Mouse (Mus musculus) midbrain, embryonic 13.5 days (tissue): ENCODE results near the gene Rhobtb3. TPM values are rescaled to one million over a fixed set of nuclear protein-coding genes. Genes with fewer than 3 reads are reported as not detected.
A peak's percentile ranks its signal among the peaks of the same experiment; 100 is the strongest.

ENCODE experiments used
- ATAC-seq: fragments of 200-750 bp; cut with Nextera tagmentation; 2 replicates; pipeline ENCODE4 v1.8.0; 2017; ENCODE audit warnings: mild to moderate bottlenecking, moderate TSS enrichment, moderate library complexity
- H3K27ac ChIP-seq: fragments of 300-500 bp; sonication (generic); 2 replicates; pipeline ENCODE4 v1.5.1; 2015; ENCODE audit warnings: inconsistent platforms, mild to moderate bottlenecking, moderate library complexity
- H3K27me3 ChIP-seq: fragments of 300-500 bp; sonication (generic); 2 replicates; pipeline ENCODE4 v1.6.1; 2015; ENCODE audit warnings: mild to moderate bottlenecking, inconsistent platforms
- H3K36me3 ChIP-seq: fragments of 300-500 bp; sonication (generic); 2 replicates; pipeline ENCODE4 v1.6.1; 2015; ENCODE audit warnings: mild to moderate bottlenecking, inconsistent platforms
- H3K4me1 ChIP-seq: fragments of 300-500 bp; sonication (generic); replicated peaks from 2 replicates; pipeline ENCODE4 v1.6.1; 2015; ENCODE audit warnings: inconsistent platforms
- H3K4me2 ChIP-seq: fragments of 300-500 bp; sonication (generic); replicated peaks from 2 replicates; pipeline ENCODE4 v1.6.1; 2015; ENCODE audit warnings: moderate library complexity, mild to moderate bottlenecking, inconsistent platforms
- H3K4me3 ChIP-seq: fragments of 300-500 bp; sonication (generic); replicated peaks from 2 replicates; pipeline ENCODE4 v1.5.1; 2015; ENCODE audit warnings: mild to moderate bottlenecking, inconsistent platforms
- H3K9ac ChIP-seq: fragments of 300-500 bp; sonication (generic); replicated peaks from 2 replicates; pipeline ENCODE4 v1.6.1; 2015; ENCODE audit warnings: mild to moderate bottlenecking, inconsistent platforms
- H3K9me3 ChIP-seq: fragments of 300-500 bp; sonication (generic); 2 replicates; pipeline ENCODE4 v1.6.1; 2016; ENCODE audit warnings: mild to moderate bottlenecking, inconsistent platforms
- WGBS: fragments of 180-500 bp; shearing (Covaris S2); methylation state at CpG from one replicate; pipeline ENCODE4 v1.1.7; 2015; 5-methylcytosine and 5-hydroxymethylcytosine counted together
- polyA plus RNA-seq: library from polyadenylated mRNA; unstranded; fragments of >200 nt; fragmentation: Nextera tagmentation; extraction: Ambion mirVana; gene quantifications from 2 replicates; pipeline ENCODE4 v1.2.1, GENCODE M21; 2015

The Rhobtb3 gene
- polyA plus RNA-seq = 31.5 and 32.9 TPM in 2 replicates

DNA sequence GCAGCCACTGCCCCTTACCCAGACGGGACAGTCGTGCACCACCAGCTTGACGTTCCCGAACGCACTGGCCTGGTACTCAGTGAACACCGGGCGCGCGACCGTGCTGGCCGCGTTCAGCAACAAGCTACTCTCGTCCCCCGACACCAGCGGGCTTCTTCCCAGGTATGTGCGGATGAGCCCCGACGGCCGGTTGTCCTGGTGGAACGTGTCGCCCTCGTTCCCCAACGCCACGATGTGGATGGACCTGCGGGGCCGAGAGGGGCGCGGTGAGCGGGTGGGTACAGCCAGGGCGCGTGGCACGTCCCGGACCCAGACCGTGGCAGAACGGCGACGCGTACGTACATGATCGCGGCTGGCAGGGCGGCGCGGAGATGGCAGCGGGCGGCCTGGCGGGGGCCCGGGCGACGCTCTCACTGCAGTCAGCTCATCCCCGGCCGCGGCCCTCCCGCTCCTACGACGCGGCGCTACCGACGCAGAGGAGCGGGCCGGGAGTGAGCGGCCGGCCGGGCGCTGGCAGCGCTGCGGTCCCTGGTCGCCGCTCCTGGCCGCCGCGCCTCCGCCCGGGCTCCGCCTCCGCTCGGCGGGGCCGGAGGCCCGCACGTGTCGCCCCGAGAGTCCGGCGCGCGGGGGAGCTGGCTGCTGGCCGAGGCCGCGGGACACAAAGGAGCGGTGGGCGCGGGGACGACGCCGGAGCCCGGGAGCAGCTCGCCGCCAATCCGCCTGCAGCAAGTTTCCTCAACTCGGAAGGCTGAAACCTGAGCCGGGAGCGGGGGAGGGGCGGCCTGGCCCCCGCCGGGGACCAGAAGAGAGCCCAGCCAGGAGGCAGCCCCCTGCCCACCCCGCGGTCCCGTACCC, at the start of gene Rhobtb3:
Gene Rhobtb3, minus strand, starts transcription at position 737 of the 855 bp plus-strand sequence.
- Histone ChIP-seq H3K9ac (peak within 1 kb of the TSS; percentile 94), H3K4me2 (peak within 1 kb of the TSS; percentile 69), H3K9me3 (no peaks in the 10 kb centered on the region), H3K27ac (peak within 1 kb of the TSS; percentile 99), H3K4me1 (peaks cover 18% of the 10 kb centered on the region), H3K36me3 (peaks cover 9% of the 10 kb centered on the region), H3K27me3 (no peaks in the 10 kb centered on the region), H3K4me3 (peak within 1 kb of the TSS; percentile 78)
- peak; percentile 92 for ATAC-seq
- WGBS = under 1% methylated on average over 87 of the region's 110 CpGs

DNA sequence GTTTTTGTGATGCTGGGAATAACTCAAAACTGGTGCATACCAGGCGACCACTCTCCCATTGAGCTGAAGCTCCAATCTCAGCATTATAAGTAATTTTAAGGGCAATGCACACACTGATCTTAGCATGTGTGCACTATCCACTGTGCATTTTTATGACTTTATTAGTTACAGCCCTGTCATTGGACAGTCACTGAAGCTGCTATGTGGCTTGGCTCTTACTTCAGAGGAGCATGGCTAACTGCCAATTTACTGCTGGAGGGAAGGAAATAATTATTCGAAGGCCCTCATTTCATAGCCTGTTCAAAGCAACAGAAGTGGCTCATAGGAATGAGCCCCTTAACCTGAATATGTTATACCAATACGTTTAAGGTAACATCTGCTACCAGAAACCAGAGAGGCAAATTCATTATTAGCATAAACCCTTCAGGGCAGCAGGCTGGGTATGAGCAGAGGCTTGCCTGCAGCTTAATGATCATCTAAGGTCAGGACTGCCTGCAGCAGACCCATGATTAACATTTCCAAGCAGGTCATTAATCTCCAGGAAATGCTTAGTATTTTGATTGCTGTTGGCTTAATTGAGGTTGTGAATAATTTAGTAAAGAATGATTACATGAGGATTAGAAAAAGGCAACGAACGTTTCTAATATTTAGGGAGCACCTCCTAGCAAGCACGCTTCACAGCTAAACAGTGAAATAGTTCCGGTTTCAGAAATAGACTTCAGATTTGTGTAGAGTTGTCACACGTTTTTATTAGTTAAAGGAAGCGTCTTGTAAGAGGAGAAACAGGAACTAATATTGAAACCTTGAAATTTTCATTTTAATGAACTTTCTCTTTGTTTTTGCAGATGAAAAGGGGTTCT, 48.7 kb upstream of the Rhobtb3 start:
- H3K4me2 ChIP-seq = no peak overlapping the region
- H3K4me1 ChIP-seq = 0 out of 2 replicates have a peak, but pooled peaks cover 5% of the 10 kb centered on the region
- H3K4me3 ChIP-seq = no peak overlapping the region
- WGBS = 38% methylated on average over 9 of the region's 9 CpGs
- H3K9ac ChIP-seq = no peak overlapping the region
- no peaks in the 10 kb centered on the region for H3K36me3 ChIP-seq
- H3K9me3 ChIP-seq = no peaks in the 10 kb centered on the region
- H3K27ac ChIP-seq = peak overlapping the region; percentile 64
- peak; percentile 98 for ATAC-seq
- H3K27me3 ChIP-seq = no peaks in the 10 kb centered on the region

GRCm38 (mm10) chr13:75988096-75988495, 44.4 kb upstream of the Rhobtb3 start:
- Histone ChIP-seq H3K36me3 (no peaks in the 10 kb centered on the region), H3K9ac (no peak overlapping the region), H3K27me3 (no peaks in the 10 kb centered on the region), H3K4me3 (no peak overlapping the region), H3K4me2 (no peak overlapping the region), H3K9me3 (no peaks in the 10 kb centered on the region), H3K4me1 (0 out of 2 replicates have a peak, but pooled peaks cover 5% of the 10 kb centered on the region), H3K27ac (no peak overlapping the region)
- 88% methylated on average over 1 of the region's 1 CpGs for whole genome bisulfite sequencing
- ATAC-seq = no peak

DNA sequence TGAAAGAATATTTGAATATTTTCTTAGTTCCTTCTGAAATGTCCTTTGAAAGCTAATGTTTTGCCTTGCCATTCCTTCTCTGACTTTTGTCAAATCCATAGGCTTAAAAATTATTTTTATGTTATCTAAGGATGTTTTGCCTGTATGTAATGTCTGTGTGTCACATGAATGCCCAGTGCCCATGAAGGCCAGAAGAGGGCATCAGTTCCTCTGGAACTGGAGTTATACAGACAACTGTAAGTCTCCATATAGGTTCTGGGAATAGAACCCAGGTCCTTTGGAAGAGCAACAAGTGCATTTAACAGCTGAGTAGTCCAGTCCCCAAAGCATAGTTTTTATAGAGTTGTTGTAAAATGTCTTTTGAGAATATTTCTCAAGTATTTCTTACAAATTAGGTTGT, 38.2 kb upstream of the Rhobtb3 start:
- no peaks in the 10 kb centered on the region for H3K36me3 ChIP-seq
- no peaks in the 10 kb centered on the region for H3K9me3 ChIP-seq
- no peak for ATAC-seq
- H3K9ac ChIP-seq = no peak overlapping the region
- no peak overlapping the region for H3K27ac ChIP-seq
- H3K4me1 ChIP-seq = no peaks in the 10 kb centered on the region
- H3K4me2 ChIP-seq = no peak overlapping the region
- H3K4me3 ChIP-seq = no peak overlapping the region
- H3K27me3 ChIP-seq = no peaks in the 10 kb centered on the region

GRCm38 (mm10) chr13:75976649-75977048, 32.9 kb upstream of the Rhobtb3 start:
- Histone ChIP-seq H3K9ac (no peak overlapping the region), H3K27me3 (no peaks in the 10 kb centered on the region), H3K36me3 (no peaks in the 10 kb centered on the region), H3K4me1 (no peaks in the 10 kb centered on the region), H3K4me3 (no peak overlapping the region), H3K9me3 (no peaks in the 10 kb centered on the region), H3K4me2 (no peak overlapping the region), H3K27ac (no peak overlapping the region)
- 90% methylated on average over 2 of the region's 2 CpGs for WGBS
- ATAC-seq = no peak

GRCm38 (mm10) chr13:75976218-75976617, 32.5 kb upstream of the Rhobtb3 start:
- no peak overlapping the region for H3K9ac ChIP-seq
- H3K36me3 ChIP-seq = no peaks in the 10 kb centered on the region
- H3K27ac ChIP-seq = no peak overlapping the region
- H3K9me3 ChIP-seq = no peaks in the 10 kb centered on the region
- H3K27me3 ChIP-seq = no peaks in the 10 kb centered on the region
- no peaks in the 10 kb centered on the region for H3K4me1 ChIP-seq
- H3K4me2 ChIP-seq = no peak overlapping the region
- WGBS = 95% methylated on average over 2 of the region's 2 CpGs
- no peak for ATAC-seq
- H3K4me3 ChIP-seq = no peak overlapping the region

- H3K9ac ChIP-seq = no peak overlapping the region
- no peaks in the 10 kb centered on the region for H3K27me3 ChIP-seq
- H3K4me1 ChIP-seq = no peaks in the 10 kb centered on the region
- H3K36me3 ChIP-seq = no peaks in the 10 kb centered on the region
- H3K27ac ChIP-seq = no peak overlapping the region
- no peak overlapping the region for H3K4me2 ChIP-seq
- H3K4me3 ChIP-seq = no peak overlapping the region
- no peaks in the 10 kb centered on the region for H3K9me3 ChIP-seq
- no peak for ATAC-seq
- 74% methylated on average over 1 of the region's 1 CpGs for WGBS
Observed at GRCm38 (mm10) chr13:75975629-75976028, 31.9 kb upstream of the Rhobtb3 start.

DNA sequence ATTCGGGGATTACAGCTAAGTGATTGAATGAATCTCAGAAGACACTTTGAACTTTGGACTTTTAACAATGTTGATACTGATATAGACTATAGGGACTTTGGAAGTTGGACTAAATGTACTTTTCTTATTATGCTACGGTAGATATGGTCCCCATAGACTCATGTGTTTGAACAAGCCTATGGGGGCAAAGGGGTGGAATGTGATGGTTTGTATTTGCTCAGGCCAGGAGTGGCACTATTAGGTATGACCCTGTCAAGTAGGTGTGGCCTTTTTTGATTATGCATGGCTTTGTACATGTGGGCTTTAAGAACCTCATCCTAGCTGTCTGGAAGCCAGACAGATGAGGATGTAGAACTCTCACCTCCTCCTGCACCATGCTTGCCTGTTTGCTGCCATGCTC, 30.8 kb upstream of the Rhobtb3 start:
- no peaks in the 10 kb centered on the region for H3K36me3 ChIP-seq
- no peaks in the 10 kb centered on the region for H3K27me3 ChIP-seq
- no peak overlapping the region for H3K4me2 ChIP-seq
- H3K27ac ChIP-seq = no peak overlapping the region
- H3K9ac ChIP-seq = no peak overlapping the region
- H3K9me3 ChIP-seq = no peaks in the 10 kb centered on the region
- WGBS = 90% methylated on average over 2 of the region's 2 CpGs
- H3K4me1 ChIP-seq = no peaks in the 10 kb centered on the region
- H3K4me3 ChIP-seq = no peak overlapping the region
- no peak for ATAC-seq

DNA sequence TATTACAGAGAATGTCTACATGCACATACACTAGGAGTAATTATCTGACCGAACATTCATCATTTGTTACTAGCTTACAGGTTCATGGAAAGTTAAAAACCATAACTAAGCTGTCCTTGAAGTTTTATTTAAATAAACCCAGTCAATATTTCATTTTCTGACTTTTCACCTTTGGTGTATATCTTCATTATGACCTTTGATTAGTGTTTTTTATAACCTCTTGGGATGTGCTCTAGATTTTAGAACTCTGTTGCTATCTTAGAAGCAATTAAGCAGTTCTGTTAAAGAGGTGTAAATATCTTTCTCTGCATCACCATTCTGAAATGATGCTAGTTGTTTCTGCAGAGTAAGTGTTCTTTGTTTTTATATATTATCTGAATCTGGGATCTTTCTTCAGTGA, 23.1 kb upstream of the Rhobtb3 start, which contains the start of gene Spata9:
Gene Spata9, plus strand, starts transcription at position 301 of the 400 bp plus-strand sequence.
- Histone ChIP-seq H3K9me3 (0 out of 2 replicates have a peak, but pooled peaks cover 2% of the 10 kb centered on the region), H3K27ac (no peak within 1 kb of the TSS), H3K36me3 (no peaks in the 10 kb centered on the region), H3K27me3 (no peaks in the 10 kb centered on the region), H3K4me2 (no peak within 1 kb of the TSS), H3K4me1 (no peaks in the 10 kb centered on the region), H3K9ac (no peak within 1 kb of the TSS), H3K4me3 (no peak within 1 kb of the TSS)
- no peak for ATAC-seq
- 79% methylated on average over 1 of the region's 1 CpGs for WGBS

DNA sequence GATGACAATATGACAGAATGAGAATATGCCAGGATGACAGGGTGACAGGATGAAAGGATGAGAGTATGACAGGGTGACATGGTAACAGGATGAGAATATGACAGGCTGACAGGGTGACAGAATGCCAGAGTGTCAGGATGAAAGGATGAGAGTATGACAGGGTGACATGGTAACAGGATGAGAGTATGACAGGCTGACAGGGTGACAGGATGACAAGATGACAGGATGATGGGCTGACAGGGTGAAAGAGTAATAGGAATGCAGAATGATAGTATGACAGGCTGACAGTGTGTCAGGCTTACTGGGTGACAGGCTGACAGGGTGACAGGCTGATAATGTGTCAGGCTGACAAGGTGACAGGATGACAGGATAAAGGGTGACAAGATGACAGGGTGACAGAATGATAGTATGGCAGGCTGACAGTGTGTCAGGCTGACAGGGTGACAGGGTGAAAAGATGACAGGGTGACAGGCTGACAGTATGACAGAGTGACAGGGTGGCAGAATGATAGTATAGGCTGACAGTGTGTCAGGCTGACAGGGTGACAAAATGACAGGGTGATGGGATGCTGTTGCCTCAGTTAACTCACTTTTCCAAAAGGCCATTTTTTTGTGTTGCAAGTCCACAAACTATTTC, 11.8 kb upstream of the Rhobtb3 start:
- Histone ChIP-seq H3K36me3 (no peaks in the 10 kb centered on the region), H3K4me2 (no peak overlapping the region), H3K27ac (no peak overlapping the region), H3K4me3 (no peak overlapping the region), H3K4me1 (no peaks in the 10 kb centered on the region), H3K9ac (no peak overlapping the region), H3K9me3 (no peaks in the 10 kb centered on the region), H3K27me3 (no peaks in the 10 kb centered on the region)
- 0 out of 2 replicates have a peak, but pooled peaks have one; percentile 9 for ATAC-seq

GRCm38 (mm10) chr13:75950295-75950694, 6.6 kb upstream of the Rhobtb3 start:
- H3K4me1 ChIP-seq = no peaks in the 10 kb centered on the region
- no peaks in the 10 kb centered on the region for H3K27me3 ChIP-seq
- no peak overlapping the region for H3K4me3 ChIP-seq
- H3K36me3 ChIP-seq = no peaks in the 10 kb centered on the region
- H3K4me2 ChIP-seq = no peak overlapping the region
- H3K9me3 ChIP-seq = no peaks in the 10 kb centered on the region
- WGBS = 70% methylated on average over 1 of the region's 1 CpGs
- H3K27ac ChIP-seq = no peak overlapping the region
- ATAC-seq = no peak
- no peak overlapping the region for H3K9ac ChIP-seq
